Mouse (Mus musculus): ENCODE measurements at regions not wholly inside any gene's neighbourhood (a gene's known extent, or its start where the extent isn't known, plus 50 kb on each side); places are given as distances from the start of the nearest gene placed in this dataset.

DNA sequence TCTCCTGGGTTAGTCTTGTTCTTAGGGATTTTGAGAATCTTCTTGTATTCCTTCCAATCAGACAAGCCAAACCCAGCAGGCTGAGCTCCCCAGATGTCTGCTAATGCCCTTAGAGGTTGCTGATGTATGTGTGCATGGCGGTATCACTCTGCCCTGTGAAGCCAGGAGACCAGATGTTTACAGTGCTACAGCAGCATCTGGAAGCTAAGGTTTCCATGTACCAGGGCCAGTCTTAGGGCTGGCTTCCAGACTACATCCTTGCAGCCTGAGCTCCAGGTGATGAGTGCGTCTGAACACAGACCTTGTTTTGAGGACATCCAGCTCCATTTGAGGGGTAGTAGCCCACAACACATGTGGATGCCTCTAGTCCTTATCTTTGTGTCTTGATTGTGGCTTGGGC is 241.7 kb downstream of the Ttc32 start:
- DNase-seq, result no peak

DNA sequence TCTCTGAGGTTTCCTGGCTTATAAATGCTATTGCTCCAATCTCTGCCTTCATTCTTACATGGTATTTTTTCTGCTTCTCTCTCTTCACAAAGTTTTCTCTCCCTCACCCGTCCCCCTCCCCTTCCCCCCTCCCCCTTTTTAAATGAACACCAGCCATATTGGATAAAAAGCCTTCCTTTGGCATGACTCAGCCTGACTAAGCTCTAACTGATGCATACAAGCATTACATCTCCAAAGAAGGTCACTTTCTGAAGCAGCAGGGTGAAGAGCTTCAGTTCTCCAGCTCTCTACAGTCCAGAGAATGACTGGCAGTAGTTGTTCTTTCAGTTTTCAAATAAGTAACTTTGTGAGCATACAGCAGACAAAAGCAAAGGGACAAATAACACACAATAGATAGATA is 244.4 kb downstream of the Ttc32 start:
- DNase-seq, result no peak

DNA sequence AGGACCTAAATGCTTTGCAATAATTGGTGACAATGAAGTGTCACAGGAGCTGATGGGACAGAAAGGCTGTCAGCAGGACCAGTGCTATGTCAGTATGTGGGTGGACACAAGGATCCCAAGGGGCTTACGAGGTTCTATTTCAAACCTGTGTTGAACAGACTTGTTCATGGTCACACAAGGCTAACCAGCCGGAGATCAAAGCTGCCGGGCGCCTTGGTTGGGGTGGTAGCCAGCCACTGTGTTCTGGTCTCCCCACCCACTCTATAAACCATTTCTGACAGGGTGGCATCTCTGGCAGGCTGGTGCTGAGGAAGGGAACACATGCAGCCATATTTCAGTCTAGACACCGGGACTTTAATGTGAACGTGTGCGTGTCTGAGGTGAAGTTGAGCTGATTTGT is 245.9 kb downstream of the Ttc32 start:
- no peak for DNase-seq

DNA sequence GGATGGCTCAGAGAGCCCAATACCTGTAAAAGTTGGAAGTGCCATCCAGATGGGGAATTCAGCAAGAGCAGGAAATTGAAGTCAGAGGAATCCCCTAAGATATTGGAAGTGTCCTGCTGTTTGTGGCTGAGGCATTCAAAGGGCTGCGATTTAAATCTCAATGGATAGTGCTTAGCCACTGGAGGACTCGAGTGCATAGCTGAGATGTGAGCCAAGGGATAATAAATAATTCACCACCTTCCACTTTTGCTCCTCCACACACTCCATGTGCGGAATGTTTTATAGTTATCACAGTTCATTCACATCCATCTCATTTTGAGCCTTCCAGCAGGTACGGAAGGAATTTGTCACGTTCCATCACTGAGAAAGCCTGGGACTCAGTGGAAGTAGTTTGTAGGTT is 248.9 kb downstream of the Ttc32 start:
- DNase-seq, result no peak

DNA sequence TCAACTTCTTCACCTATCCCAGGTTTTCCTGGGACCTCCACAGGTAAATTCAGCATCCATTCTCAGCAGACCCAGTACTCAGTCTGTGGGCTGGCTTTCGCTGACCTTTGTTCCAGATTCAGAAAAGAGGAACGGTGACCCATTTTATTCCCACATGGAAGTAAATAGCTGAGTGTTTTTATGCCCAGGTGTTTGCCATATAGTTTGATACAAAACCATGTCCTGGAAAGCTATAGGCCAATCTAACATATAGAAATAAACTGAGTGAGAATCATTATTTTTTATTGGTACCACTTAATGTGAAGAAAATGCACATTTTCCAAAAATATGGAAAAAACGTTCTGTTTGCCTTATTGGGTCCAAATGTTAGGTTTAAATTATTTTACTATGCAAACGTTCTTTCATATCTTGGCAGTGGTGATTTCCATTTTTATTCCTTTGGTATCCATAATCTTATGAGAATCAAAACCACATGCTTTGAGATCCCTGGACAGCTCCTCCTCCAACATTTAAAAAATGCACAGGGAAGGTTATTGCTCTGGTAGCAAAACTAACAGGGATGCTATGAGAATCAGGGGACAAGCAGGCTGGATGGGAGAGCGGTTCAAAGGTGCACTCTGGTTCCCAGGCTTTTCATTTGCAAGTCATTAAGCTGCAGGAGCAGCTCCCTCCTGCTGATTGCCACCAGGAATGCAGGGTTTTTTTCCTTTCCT is 250.3 kb downstream of the Ttc32 start:
- no peak for DNase-seq

DNA sequence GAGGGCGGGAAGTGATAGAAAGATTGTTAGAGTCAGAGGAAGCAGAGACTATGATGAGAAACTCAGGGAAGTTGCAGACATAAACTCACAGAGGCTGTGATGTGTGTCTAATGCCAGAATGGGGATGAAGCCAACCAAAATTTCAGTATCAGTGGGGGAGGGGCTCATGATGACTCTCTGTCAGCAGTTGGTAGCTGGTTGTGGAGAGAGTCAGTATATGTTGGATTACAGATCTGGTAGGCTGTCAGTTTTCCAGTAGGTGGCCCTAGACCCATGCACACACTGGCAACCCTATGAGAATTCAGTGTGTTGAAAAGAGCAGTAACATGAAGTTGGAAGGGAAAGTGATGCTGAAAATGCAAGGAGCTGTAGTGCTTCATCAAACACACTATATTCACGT is 257.5 kb downstream of the Ttc32 start:
- DNase-seq, result no peak

DNA sequence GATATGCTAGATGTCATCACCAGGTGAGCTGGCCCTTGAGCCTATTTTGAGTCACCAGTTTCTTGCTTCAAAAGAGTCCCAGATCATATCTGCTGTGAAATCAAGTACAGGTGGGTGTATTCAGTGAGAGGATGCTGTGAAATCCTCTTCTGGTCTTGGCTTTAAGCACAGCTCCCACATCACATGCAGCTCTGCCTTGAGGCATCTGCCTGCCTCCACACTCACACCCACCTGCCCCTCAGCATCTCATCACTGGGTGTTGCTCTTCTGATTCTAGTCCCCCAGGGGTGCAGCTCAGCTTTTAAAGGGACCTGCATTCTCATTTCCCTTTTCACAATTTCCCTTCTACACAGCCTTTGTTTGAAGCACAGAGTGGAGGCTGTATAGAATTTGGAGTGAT is 262.9 kb downstream of the Ttc32 start:
- no peak for DNase-seq

DNA sequence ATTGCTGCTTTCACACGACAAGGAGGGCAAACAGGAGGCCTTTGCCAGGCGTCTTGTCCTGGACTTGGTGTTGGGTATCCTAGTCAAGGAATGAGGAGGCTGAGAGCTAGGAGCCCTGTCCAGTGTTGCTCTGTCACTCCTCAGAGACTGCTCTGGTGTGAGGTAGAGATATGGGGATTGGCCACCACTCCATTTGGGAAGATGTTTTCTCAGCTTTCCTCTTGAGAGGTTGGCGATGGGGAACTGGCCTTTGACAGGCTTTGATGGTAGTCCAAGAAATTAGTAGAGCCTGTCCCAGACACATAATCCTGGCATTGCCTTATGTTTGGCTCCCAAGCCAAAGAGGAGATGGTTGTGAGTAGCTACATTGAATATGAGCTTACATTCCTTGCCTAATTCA is 265.4 kb downstream of the Ttc32 start:
- DNase-seq, result no peak

DNA sequence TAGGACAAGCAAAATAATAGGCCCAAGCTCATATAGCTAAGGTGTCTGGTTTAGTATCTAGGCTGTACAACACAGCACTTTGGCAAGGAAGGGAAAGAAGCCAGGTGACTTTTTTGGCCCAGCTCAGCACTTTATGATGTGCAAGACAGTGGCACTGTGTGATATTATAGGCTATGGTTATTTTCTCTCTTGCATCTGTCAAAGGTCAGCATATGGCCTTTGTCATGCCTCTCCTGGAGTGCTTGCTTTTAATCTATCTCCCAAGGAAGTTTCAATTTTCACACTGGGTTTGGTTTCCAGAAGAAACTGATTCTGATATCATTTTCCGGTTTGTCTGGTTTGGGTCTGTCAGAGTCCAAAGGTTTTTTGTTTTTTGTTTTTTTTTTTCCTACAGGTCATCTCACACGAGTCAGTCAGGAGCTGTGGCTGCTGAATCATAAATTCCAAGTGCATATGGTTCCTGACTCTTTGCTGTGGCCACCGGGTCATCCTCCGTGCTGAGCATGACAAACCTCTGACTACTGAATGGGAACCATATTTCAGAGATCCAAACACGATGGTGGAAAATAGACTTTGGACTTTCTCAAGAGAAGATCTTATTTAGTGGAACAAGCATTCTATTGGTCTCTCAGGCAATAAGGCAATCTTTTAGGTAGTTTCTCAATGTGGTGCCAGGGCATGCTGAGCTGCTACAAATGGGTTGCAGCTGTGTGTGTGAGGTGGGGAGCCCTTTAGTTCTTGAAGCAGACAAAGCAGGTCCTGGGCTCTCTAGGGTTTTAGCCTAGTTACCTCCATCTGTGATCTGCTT is 269.3 kb downstream of the Ttc32 start:
- no peak for DNase-seq

DNA sequence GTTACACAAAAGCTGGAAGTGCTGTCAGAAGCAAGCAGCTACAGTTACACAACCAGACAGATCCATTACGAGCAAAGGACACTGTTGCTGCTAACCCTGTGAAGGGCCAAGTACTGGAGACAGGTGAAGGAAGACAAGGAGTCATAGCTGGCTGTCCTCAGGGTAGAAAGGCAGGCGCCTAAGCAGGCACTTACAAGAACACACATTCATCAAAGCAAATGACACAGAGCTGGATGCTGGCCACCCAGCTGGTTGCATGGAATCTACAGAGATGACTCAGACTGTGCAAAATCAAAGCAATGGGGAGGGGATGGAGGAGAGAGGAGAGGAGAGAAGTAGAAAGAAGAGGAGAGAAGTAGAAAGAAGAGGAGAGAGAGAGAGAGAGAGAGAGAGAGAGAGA is 265.8 kb upstream of the Osr1 start:
- peak; percentile 84 for DNase-seq

DNA sequence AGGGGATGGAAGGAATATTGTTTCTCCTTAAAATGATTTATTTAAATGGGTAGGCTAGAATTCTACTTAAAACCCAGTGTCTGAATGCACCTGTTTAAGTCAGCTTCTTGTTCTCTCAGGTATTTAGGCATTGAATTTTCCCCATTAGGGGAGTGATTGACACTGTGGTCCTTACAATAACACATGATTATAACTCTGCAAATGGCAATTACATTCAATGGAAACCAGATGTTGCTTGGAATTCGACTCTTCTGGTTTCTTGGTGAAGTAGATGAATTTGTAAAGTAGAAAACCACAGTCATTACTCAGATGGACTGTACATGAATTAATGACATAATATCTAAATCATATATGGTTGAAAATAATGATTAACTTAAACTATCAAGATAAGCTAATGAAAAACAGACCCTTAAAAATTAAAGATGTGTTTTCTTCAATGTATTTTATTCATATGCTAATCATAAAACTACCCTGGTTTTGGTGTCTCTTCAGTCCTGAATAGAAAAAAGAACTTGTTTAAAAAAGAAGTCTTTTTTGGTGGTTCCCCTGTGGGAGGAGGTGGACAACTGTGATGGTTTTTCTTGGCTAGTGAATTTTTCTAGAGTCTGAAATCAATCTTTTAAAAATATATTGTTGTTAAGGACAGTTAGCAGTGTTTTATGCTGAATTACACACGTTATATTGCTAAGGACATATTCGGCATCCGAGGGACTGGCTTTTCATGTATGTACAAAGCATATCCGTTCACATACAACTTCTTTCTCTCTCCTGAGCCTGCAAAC is 231.8 kb upstream of the Osr1 start:
- no peak for DNase-seq

DNA sequence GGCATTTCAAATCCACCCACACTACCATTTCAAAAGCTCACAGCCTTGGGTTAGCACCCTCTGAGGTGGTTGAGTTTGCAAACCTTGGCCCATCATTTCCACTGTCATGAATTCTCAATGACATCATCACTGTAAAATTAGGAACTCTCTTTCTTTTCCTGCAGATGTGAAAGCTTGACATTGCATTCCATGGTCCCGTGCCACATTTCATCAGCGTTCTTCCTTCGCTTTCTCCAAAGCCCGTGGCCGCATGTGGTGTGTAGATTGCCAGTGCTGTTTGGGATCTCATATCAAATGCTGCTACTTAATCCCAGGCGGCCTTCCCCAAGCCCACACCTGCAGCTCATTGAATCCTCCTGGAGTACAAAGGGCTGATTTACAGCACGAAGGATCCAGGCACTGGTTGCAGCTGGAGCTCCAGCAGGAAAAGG is 231.1 kb upstream of the Osr1 start:
- DNase-seq, result no peak

DNA sequence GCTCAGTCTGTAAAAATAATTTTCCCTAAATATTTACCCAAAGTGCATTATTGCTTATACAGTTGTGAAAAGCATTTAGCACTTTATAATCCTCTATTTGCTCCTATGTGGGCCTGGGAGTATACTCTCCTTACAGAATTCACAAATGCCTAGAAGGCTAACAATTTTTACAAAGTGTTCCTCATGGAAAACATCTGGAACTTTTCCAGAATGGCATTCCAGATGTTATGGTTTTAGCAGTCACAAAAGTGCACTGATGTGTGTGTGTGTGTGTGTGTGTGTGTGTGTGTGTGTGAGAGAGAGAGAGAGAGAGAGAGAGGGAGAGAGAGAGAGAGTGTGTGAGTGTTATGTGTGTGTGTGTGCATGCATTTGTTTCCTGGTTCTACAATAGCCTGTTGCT is 229.1 kb upstream of the Osr1 start:
- DNase-seq, result no peak

DNA sequence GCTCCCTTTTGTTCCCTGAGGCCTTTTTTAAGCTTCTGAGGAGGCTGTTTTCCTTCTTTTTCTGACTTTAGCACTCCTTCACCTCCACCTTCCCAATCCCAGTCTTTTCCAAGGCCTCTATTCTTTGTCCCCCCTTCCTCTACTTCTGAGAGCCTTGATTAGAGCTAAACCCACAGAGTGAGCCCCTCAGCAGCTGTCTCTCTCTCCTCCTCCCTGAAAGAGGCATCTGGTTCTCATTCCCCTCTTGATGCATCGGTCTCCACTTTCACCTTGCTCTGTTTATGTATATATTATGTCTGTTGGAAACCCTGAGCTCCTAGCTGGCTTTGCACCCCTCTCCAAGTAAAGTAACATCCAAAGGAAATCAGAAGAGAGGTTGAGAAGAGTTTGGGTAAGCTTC is 224.6 kb upstream of the Osr1 start:
- DNase-seq, result no peak

DNA sequence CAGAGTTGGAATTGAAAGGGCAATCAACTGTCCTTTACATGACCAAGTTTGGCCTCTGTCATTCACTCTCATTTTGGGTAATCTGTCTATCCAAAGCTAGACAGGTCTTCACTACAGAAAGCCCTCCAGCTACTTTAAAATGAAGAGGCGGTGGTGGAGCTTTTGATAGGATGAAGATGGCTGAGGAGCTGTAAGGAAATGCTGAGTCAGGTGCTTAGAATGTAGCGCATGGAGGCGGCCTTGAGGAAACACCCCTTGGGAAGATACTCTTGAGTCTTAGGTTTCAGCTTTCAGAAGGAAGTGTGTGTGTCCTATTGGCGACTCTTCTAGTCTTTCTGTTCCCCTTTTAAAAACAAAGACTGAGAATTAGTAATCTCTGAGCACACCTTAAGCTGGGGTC is 214.4 kb upstream of the Osr1 start:
- no peak for DNase-seq

DNA sequence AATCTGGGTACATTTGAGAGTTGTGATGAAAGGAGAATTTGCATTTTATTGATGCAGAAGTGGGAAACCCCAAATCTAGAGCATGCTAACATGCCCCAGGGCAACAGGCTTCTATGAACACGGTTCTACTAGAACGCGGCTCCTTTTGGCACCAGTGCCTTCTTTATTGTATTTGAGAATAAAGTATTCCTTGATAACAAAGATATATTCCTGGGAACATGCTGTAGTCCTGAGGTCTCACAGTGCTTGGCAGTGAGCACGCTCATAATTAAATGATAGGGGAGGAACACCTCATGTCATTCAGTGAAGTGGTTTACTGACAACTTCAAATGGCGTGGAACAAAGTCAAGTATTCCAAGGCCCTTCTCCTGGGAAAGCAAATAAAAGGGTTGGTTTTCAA is 212.1 kb upstream of the Osr1 start:
- DNase-seq, result no peak

DNA sequence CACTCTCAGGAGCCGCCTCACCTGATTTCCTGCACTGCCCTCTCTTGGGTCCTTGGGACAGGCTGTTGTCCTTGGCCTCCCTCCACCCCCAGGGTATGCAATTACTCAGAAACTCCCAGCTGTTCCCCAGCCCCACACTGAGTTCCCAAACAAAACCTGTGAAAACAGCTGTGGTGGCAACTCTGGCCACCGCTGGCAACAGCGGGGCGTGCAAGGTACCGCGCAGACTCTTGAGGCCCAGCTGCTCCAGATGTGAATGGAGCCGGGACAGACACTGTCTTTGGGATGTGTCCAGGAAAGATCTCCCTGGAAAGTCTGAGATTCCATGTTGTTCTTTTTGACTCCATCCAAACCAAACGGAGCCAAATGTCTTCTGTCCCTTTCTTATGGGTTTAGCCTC is 211.0 kb upstream of the Osr1 start:
- no peak for DNase-seq

DNA sequence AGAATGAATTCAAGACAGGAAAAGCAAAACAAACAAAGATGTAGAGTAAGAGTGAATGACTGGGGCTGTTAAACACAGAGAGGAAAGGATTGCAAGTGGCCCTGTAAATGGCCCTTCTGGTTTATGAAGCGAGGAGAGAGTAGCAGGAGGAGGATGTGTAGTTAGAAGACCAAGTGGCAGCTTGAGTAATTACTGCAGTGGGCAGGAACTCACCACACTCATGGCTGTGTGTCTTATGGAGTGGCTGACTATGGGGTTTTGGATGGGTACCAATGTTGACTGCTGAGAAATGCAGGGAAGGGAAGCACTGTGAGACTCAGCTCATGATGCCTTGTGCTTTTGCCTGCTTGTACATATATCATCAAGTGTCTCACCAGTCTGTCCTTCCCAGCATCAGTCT is 204.0 kb upstream of the Osr1 start:
- DNase-seq, result no peak

DNA sequence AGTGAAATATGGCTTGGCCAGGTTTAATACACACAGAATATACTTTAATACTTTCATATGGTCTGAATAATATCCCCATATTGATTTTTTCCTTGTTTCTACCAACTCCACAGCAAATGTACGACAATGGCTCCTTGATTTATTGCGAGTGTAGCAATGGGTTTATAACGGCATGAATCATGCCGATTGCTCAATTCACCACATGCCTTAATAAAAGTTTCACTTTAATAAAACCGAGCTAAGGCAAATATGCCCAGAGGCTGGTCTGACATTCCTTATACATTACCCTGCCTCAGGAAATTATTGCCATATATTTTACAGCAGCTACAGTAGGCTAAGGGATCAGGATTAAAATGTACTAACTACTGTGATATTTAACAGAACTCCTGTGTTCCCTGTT is 201.2 kb upstream of the Osr1 start:
- DNase-seq, result no peak

DNA sequence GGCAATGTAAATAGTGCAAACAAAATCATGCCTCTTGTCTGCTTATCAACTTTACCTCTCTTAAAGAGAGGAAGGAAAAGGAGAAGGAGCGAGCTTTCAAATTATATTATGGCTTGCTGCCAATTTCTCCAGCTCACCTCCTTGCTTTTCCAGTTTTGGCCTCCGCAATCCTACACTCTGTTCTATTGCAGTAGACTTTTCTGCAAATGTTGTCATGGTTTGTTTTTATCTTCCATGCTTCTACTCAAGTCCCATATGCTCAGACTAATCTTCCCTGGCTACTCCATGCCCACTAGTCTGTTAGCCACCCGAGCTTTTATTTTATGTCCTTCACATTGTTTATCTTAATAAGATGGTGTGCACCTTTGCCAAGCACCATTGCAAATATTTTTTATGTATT is 168.0 kb upstream of the Osr1 start:
- no peak for DNase-seq

DNA sequence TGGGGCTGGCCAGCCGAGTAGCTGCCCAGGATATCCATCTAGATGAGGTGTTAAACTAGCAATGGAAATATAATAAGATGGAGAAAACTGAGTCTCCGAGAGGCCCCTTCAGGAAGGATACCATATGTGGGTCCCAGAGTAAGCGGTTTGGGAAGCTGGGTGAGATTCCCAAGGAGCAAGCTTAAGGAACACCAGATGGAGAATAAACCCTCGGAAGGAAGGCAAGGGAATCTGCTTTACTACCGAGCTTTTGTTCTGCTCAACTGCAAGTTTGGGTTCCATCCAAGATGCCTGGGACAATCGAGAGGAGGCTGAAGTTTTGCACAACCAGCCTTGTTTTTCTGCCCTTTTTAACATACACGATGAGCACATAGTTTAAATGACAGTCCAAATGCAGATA is 164.9 kb upstream of the Osr1 start:
- no peak for DNase-seq

DNA sequence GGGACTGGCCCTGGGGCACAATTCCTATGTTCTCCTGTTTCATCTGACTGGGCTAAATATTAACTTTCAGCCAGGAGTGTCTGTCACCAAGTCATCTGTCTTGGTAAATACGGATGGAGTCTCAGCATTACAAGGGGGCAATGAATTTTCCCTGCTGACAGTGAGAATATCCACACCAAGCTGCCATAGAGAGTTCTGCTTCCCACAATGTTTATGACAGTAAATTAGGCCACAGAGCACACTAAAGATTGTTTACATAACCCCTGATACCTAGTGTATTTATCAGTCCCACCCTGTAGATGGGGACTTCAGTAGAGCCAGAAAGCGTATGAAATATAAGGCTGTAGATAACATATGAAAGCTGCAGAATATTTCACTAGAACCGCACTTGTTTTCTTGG is 150.6 kb upstream of the Osr1 start:
- no peak for DNase-seq

DNA sequence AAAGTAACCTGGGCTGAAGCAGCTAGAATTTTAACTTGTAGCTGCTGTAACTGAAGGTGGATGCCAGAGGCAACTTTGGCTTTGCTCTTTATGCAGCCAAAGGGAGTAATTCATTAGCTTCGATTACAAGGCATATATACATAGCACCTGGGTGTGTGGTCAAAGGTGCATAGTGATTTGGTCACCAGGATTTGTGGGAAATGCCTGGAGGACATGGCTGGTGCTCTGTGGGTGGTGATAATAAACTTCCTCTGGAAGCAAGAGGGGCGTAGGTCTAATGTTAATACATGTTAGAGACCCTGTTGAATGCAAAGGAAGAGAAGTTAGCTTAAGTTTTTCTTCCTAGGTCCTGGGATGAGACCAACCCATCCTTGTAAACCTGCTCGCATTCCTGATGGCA is 139.3 kb upstream of the Osr1 start:
- no peak for DNase-seq

Data from adrenal gland, adult 8-10 months (tissue).